Mouse (Mus musculus) layer of hippocampus, postnatal 36 days (tissue): ENCODE measurements at regions not wholly inside any gene's neighbourhood (a gene's known extent, or its start where the extent isn't known, plus 50 kb on each side); places are given as distances from the start of the nearest gene placed in this dataset.

Experiments used
- DNase-seq, 2 experiments: peaks; one replicate each; pipeline ENCODE4 v3.0.0; 2022

DNA sequence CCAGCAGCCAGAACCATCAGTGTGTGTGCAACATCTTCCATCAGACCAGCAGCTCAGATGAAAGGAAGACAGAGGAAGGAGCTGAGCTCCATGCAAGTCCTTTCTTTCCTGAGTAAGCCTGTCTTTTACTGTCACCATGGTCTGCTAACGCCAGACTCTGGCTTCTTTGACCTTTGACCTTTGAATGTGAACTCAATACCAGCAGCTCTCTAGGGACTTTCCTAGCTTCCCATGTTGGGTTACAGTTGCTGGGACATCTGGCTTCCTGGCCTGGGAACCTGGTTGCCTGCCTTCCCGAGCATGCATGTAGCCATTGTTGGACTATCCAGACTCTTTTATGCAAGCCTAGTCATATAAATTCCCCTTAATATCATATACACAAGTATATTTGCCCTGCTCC lies 492.3 kb downstream of the Tmem132b start:
- no peak for DNase-seq

DNA sequence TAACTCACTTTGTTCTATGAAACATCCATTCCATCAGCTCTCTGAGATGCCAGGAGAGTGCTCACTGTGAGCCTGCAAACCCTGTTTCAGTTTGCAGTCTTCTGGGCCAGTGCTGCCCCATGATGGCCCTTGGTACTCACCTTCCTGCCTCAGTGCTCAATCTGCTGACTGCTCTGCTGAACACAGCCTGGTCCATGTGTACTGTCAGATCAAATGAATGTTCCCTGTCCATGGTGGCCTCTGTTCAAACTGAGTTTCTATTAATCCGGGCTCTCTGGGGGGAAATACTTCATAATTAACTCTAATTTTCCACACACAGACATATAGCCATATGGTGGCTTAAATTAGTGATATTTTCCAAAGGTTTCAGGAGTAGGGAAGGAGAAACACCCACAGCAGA lies 503.3 kb downstream of the Tmem132b start:
- no peak for DNase-seq

DNA sequence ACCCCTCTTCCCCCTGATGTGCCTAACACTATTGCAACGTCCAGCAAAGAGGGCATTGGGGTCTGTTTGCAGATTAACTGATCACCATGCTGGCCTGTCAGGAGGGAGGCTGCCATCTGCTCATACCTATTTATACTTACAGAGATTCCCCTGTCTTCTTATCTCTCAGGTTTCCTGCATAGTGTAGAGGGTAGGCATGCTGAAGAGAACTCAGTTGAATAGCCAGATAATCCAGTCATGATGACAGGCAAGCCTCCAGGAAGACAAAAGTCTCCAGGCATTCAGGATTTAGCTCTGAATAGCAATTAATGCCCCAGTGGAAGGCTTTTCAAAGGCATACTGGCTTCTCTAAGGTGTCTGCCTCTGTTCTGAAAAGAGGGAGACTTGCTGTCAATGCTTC lies 505.1 kb downstream of the Tmem132b start:
- no peak for DNase-seq

DNA sequence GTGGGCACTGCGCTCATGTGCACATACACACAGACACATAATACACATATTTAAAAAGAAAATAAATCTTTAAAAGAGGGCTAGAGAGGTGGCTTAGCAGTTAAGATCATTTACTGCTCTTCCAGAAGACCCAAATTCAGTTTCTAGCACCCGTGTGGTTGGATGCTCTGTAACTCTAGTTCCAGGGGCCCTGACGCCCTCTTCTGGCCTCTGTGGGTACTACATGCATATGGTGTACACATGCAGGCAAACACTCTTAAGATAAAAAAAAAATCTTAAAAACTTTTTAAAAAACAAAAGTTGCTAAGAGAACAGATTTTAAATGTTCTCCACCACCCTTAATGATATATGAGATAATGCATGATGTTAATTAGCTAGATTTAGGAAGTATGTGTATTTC lies 514.2 kb downstream of the Tmem132b start:
- DNase-seq = no peak

DNA sequence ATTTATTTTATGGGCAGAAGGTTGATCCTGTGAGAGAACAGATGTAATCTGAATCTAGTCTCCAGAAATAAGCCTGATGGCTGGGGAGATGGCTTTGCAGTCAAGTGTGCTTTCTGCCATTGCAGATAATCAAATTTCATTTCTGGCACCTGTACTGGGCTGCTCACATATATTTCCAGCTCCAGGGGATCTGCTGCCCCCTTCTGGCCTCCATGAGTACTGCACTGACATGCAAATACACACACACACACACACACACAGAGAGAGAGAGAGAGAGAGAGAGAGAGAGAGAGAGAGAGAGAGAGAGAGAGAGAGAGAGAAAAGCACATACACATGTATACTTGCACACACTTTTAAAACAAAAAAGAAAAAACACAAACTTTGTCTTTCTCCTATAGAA lies 532.1 kb downstream of the Tmem132b start:
- no peak for DNase-seq

DNA sequence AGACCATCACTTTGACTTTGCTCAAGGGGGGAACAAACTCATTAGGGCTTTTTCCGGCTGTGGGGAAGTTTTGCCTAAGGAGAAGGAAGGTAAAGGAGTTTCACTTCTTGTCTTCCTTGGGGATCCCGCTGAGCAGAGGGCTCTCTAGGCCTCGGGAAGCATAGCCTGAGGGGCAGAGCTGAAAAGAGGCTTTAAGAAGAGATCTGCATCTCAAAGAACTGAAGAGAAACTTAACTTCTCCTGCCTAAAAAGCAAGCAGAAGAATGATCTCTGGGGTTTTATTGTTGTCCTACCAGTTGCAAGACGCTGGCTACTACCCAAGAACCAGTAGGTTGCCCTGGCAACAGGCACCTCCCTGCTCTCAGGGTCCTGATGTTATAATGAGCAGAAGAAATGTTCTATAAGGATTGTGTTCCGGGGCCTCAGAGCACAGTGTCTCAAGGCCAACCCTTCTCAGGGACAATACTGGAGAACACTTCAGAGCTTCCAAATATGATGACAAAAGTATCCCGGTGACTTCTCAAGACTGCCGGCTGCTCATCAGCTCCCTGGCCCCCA lies 547.8 kb downstream of the Tmem132b start:
- no peak for DNase-seq

DNA sequence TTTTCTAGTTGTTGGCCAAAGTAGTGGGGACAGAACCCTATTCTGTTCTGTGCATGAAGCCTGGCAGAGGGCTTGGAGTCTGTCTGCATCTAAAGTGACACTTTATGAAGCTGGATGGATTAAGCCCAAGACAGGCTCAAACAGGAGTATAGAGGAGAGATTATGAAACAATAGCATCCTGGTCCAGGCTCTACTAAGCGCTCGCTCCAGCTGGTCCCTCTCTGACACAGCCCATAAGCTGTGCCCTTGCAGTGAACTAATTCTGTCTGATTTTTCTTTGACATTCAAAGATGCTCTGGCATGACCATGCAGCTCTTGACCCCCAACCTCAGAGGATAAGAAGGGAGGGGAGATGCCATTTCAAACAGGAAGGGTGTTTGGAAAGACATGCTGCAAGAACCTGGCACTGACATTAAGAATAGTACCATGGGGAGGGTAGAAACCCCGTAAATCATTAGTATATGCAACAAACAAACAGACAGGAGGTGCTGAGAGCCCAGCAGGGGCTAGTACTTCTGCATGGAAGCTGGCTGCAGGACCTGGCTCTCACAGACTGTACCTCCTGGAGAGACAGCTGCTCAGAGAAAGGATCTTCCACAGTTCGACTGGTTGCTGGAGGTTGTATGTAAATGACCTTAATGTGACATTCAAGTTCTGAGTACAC lies 556.8 kb downstream of the Tmem132b start:
- DNase-seq = no peak

DNA sequence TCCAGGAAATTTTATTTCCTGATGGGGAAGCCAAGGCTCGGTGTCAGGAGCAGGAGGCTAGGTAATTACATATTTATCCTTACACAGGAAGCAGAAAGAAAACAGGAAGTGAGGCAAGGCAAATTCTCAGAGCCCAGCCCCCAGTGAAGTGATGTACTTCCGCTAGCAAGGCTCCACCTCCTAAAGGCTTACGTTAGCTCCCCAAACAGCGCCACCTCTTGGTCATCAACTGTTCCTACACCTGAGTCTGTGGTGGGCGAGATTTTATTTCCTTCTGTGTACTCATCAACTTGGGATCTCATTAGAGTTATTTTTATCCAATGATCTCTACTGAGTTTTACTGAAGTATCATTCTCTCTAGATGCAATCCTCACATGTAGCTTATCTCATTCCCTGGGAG lies 561.6 kb downstream of the Tmem132b start:
- DNase-seq = no peak

DNA sequence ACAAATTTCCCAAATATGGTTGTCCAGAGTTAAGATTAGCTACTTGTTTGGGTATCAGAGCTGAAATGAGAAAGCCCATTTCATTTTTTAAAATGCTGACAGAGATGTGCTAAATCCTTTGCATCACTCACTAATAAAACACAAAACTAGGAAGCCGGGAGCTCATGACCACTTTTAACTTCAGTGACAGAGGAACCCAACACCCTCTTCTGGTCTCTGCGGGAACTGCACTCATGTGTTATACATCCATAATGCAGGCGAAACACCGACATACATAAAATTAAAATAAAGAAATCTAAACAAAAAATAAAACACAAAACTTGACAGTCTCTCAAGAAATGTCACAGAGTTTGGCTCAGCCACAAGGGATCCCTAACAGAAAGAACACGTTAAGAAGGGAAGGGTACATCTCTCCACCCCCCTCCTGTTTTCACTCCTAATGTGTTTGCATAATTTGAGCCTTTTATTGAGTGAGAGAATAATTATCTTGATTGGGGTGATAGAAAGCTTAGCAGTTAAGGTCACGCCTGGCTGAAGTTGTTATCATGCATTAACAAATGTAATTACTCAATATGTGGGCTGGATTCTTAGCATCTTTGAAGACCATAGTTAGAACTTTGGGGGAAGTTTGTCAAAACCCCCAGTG lies 565.2 kb downstream of the Tmem132b start:
- no peak for DNase-seq

DNA sequence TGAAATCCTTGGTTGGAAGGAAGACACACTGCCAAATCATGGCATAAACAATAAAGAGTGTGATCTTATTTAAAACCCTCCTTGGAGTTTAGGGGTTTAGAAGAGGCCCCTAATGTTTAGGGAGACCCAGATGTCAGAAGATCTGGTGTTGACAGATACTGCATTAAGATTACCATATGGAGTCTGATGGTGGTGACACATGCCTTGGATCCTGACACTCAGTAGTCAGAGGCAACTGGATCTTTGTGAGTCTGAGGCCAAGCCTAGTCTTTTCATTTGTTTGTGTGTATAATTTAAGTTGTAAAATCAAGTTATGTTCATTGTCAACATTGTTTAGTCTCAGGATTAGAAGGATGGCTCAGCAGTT lies 565.7 kb downstream of the Tmem132b start:
- no peak for DNase-seq

DNA sequence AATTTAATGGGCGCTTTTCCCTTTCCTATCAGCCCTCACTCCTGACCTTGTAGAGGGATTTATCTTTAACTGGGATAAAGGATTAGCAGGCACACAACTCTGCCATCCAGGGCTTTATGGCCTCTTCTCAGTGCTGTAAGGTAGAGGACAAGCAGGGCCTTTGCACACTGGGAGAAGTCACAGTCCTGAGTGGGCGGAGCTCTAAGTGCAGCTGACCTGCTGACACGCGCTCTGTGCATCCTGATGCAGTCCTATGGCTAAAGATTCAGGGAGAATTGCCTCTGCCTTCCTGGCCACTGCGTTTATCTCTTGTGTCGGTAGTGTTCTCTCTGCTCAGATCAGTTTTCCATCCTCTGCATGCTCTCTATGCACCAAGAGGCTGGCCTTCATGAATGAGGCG lies 566.9 kb downstream of the Tmem132b start:
- no peak for DNase-seq

DNA sequence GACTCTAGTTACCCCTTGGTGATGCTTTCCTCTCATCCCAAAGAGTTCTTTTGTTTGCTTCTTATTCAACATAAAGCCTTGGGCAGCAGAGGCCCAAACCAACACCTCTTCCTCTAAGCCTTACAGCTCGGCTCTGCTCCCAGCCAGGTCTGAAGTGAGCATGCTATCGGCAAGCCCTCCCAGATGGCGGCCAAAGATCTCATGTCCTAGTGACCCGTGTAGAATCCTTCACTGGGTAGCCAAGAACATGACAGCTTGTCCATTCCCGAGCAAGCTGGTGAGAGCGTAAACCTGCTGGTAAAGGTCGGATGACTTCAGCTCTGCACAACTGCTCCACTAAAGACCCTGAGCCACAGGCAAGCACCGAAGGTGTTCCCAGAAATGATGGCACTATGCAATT lies 568.4 kb downstream of the Tmem132b start:
- DNase-seq = no peak

DNA sequence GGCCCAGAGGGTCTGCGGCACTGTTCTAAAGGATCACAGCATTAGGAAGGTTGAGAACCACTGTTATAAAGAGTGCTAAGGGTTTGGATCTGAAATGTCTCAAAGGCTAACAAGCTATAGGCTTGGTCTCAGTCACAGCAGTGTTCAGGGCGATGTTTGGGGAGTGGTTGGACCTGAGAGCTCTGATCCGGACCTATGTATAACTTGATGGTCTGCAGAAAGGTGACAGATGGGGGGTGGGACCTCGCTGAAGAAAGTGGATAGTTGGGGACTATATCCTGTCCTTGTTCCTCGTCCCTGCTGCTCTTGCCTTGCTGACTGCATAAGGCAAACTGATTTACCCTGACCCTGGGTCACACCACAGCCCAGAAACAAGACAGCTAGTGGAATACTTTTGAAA lies 572.9 kb downstream of the Tmem132b start:
- no peak for DNase-seq

DNA sequence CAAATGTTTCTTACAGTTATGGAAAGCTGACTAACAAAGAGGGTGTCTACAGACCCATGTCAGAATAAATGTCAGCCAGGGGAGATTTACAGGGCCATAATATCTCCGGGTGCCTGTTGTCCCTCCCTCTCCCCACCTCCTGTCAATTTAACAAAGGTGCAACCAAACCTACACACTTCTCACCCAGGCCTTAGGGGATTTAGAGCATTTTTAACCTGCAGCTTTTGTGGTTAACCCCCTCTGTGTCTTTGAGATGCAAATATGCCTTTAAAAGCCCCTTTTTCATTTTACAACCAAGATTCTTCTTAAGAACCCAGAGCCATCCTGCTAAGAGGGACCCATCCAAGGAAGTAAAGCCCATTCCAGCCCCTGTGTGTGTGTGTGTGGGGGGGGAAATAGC lies 573.3 kb downstream of the Tmem132b start:
- no peak for DNase-seq

DNA sequence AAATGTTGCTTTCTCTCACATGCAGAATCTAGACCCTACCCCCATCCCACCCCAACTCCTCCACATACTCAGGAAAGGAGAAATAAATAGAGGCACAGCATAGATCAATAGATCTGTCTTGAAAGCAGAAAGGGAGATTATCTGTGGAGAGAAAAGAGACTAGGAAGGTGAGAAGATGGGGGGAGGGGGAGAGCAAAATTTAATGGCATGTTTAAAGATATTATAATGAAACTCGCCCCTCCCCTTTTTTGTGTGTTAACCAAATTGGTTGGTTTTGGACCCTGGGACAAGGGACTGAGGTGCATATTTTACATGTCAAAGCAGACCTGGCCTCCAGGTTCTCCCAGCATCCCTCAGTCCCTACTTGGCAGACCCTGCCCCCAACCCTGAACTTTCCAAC lies 573.9 kb downstream of the Tmem132b start:
- DNase-seq = no peak

DNA sequence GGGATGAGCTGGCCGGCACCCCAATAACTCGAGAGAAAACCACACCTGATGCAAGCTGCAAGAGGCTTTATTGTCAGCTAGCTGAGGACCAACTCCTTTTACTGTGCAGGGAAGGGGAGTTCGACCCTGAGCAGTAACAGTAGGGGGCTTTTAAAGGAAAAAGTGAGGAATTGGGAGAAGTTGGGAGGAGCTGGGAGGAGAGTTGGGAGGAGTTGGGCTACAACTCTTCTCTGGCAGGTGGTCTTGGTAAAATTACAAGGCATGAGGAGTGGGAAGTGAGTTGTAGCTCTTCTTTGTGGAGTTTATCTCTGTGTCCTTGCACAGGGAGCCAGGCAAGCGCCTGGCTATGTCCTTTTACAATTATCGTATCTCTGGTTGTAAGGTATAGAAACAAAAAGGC lies 575.4 kb downstream of the Tmem132b start:
- DNase-seq = no peak

DNA sequence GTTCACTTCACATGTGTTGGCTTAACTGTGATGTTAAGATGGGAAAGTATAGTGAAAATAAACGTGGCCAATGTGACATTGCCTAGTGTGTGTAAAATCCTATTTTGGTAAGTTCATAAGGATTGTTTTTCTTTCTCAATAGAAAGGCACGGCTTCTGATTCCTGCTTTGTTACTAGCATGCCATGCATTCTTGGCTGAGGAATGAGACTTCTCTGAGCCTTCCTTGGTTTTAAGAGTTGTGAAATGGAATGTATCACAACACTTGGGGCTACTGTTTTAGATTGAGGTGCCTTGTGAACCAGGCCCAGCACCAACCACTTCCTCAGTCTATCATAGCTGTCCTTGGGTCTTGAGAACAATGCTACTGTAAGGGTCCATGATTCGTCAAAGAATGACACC lies 577.3 kb downstream of the Tmem132b start:
- no peak for DNase-seq

DNA sequence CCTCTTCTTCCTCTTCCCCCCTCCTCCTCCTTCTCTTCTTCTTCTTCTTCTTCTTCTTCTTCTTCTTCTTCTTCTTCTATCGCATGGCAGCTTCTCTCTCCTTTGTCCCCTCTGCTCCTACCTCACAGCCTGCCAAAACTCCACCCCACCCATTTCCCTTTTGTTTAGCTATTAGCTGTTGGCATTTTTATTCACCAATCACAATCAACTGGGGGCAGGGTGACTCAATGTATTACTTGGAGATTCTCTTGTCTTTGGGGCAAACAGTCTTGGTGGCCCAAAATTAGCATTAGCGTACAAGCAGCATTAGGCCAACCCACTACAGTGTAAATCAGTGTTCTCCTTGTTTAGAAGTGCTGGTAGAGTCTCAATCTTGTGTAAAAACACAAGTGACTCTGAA lies 585.7 kb downstream of the Tmem132b start:
- DNase-seq = no peak

DNA sequence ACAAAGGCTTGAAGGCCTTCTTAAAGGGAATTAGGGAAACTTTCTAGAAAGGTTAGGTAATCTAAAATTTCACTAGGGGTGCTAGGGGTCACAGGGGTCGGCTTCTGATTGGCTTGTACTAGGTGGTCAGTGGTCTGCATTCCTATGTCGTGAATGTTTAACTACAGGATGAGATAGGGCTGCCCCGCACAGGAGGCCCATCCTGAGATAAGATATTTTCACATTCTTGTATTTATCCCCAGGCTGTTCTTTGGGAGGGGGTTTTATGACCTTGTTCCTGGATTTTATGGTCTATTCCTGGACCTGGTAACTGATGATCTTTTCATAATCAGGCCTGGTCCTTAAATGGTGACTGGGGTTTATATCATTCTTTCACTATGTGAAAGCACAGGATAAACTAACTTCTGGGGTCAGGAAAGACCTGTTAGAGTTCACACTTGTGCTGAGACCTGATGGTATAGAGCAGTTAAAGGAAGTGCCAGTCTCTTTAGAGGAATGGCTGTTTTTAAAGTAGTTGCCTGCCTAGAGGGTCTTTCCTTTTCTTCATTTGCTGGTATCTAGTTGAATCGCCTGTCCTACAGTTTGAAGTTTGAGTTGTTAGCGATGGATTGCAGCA lies 586.4 kb downstream of the Tmem132b start:
- no peak for DNase-seq

DNA sequence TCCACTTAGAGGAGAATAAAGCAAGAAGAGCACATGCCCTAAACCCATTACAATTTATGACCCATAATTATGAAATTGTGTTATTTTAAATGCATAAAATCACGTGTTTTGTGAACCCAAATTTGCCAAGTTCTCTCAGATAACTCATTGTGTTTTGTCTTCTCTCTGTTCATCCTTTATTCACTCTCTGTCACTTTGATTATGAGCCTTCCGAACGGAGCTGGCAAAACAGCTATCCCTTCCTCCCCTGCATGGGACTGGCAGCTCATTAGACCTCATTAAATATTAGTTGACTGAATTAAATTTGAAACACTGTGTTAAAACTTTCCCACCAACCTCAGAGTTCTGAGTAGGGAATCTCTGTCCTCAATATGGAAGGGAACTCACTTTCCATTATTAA lies 587.2 kb downstream of the Tmem132b start:
- DNase-seq = no peak

DNA sequence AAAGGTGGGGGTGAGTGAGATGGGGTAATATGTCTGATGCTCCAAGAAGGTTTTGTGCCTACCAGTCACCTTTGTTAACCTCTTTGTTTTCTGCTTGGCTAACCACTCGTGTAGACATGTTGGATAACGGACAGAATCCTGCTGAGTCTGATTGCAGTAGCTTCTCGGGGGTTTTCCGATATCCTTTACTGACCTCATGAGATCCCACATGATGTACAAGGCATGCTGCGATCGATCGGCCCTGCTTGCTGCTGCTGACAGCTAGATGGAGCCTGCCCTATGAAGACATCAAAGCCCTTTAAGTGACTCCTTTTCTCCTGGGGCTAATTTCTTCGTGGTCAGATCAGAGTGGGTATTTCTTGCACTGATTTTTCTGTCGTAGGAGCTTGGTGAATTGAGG lies 591.6 kb downstream of the Tmem132b start:
- DNase-seq = no peak

DNA sequence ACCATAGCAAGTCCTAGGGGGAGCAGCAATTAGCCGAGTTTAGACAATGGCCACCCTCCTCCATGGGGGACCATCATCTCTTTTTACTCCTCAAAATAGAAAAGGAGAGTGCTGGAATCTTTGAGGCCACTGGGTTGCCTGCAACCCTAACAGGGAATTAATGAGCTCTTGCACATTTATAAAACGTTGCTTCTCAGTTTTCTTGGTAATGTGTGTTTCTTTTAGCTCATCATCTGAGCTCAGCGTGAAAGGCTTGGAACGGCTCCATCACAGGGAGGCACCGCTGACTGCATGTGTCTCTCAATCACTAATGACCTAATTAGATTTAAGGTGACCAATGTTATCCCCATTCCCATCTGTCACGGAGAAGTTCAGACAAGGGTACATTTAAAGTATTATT lies 595.9 kb downstream of the Tmem132b start:
- no peak for DNase-seq

DNA sequence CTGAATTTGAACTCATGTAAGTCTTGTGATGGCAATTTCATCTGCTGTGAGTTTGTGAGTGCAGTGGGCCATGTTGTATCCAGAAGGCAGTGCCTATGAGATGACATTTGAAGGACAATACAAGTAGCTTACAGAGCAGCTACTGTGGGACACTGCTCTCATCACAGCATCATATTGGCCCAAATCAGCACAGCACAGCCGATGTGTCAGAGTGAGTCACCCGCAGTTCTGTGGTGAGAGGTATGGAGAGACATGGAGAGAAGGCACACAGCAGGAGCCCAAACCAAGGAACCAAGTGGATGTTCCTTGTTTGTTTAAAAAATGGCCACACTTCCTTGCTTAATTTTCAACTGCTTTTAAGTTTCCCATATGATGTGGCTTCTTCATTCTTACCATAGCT lies 617.3 kb downstream of the Tmem132b start:
- DNase-seq = no peak

DNA sequence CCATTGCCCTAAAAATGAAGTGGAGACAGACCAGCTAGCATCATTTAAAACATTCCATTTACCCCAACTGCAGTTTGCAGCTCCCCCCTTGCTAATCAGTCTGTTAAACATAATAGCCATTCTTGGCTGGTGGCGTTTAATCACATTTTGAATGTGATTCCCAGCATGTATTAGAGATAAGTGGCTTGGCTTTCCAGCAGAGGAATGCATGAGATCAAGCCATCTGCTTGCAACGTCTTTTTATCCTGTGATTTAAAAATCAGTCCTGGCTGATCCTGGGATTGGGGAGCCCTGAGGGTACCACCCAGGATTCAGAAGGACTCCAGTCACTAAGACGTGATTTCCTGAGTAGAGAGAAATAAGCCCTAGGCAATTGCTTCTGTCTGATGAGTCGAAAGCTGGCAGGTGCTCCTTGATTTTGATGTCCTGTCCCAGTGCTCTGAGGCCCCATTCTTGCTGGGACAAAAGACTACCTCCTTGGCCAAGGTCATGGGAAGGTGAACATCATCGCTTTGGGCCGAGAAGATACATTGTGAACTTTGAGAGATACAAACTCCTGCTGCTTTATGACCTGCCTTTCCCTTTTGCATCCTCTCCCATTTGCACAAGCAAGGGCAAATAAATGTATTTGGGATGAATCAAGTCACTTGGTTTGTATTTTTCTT lies 623.8 kb downstream of the Tmem132b start:
- DNase-seq = no peak
